In genomic region chr11:60962709-60963108, GRCm38 (mm10) we compare ENCODE assay signal across 18 mouse cellular contexts. TPM values are rescaled to one million over a fixed set of nuclear protein-coding genes. Genes with fewer than 3 reads are reported as not detected.
"Had no signal": no experiment of that assay in that cellular context is flagged by ENCODE, and none has a peak within 500 bp of the region (broad histone marks: within the 10 kb centered on the region; RNA-seq: fewer than 3 reads in every experiment).

No protein-coding gene starts in this region.

- H3K4me1 ChIP-seq: liver, embryonic 13.5 days; midbrain, embryonic 13.5 days; stomach, embryonic 15.5 days had no signal

- DNase-seq: kidney, adult 18-20 months; kidney, adult 9 months; kidney, postnatal 14 days; kidney, postnatal 4 days; liver, embryonic 13.5 days; lung, adult 2 months; lung, postnatal 10 days; right cerebral cortex, adult 18-20 months; right cerebral cortex, postnatal 14 days; right cerebral cortex, postnatal 4 days; spleen, adult 18-20 months; thymus, postnatal 36 days had no signal

- H3K9ac ChIP-seq: liver, embryonic 13.5 days; midbrain, embryonic 13.5 days; stomach, embryonic 15.5 days had no signal

- H3K4me3 ChIP-seq: left cerebral cortex, adult 2 months; liver, embryonic 13.5 days; midbrain, embryonic 13.5 days; stomach, embryonic 15.5 days had no signal

- H3K9me3 ChIP-seq: liver, embryonic 13.5 days; midbrain, embryonic 13.5 days; stomach, embryonic 15.5 days had no signal

- H3K27me3 ChIP-seq: liver, embryonic 13.5 days; midbrain, embryonic 13.5 days; stomach, embryonic 15.5 days had no signal

- ATAC-seq: midbrain, embryonic 13.5 days had no signal

- H3K36me3 ChIP-seq: liver, embryonic 13.5 days; midbrain, embryonic 13.5 days; stomach, embryonic 15.5 days had no signal

- H3K4me2 ChIP-seq: liver, embryonic 13.5 days; midbrain, embryonic 13.5 days; stomach, embryonic 15.5 days had no signal

- H3K27ac ChIP-seq: left cerebral cortex, adult 2 months; liver, embryonic 13.5 days; macrophage; midbrain, embryonic 13.5 days; stomach, embryonic 15.5 days had no signal

RNA-seq across cellular contexts. Expression of gene Kcnj12, which starts 59.7 kb away (rescaled TPM):
- total RNA-seq: liver, adult 2 months; megakaryocyte, adult 5-6 weeks had no signal
- polyA plus RNA-seq: liver, adult 2 months; macrophage had no signal
